Mouse (Mus musculus): Measurements from ENCODE around the gene Fam160b1.

The Fam160b1 gene

GRCm38 (mm10) chr19:57360341-57361130, at the start of gene Fam160b1:
Gene Fam160b1 (plus strand): TSS chr19:57360680.
- peak; percentile 95 to 96 for DNase-seq

GRCm38 (mm10) chr19:57313226-57313625, 47.3 kb upstream of the Fam160b1 start:
- no peak for DNase-seq

- no peak for DNase-seq
Observed at GRCm38 (mm10) chr19:57313891-57314345, 46.6 kb upstream of the Fam160b1 start.

GRCm38 (mm10) chr19:57314346-57315012, 46.0 kb upstream of the Fam160b1 start, which contains the start of gene Ablim1:
Gene Ablim1 (minus strand): TSS chr19:57314919.
- no peak for DNase-seq

- DNase-seq = no peak
Observed at GRCm38 (mm10) chr19:57315013-57315565, 45.4 kb upstream of the Fam160b1 start.

- no peak for DNase-seq
Observed at GRCm38 (mm10) chr19:57316597-57316996, 43.9 kb upstream of the Fam160b1 start.

- no peak for DNase-seq
Observed at GRCm38 (mm10) chr19:57320656-57321382, 39.7 kb upstream of the Fam160b1 start.

- no peak for DNase-seq
Observed at GRCm38 (mm10) chr19:57321839-57322238, 38.6 kb upstream of the Fam160b1 start.

- no peak for DNase-seq
Observed at GRCm38 (mm10) chr19:57322491-57322890, 38.0 kb upstream of the Fam160b1 start.

- DNase-seq = no peak
Observed at GRCm38 (mm10) chr19:57323087-57323486, 37.4 kb upstream of the Fam160b1 start.

GRCm38 (mm10) chr19:57325748-57326300, 34.7 kb upstream of the Fam160b1 start:
- DNase-seq = peak; percentile 47 to 58

- DNase-seq = no peak
Observed at GRCm38 (mm10) chr19:57327679-57328078, 32.8 kb upstream of the Fam160b1 start.

GRCm38 (mm10) chr19:57328269-57328668, 32.2 kb upstream of the Fam160b1 start:
- DNase-seq = no peak

GRCm38 (mm10) chr19:57328792-57329191, 31.7 kb upstream of the Fam160b1 start:
- DNase-seq = no peak

- DNase-seq = no peak
Observed at GRCm38 (mm10) chr19:57330309-57330708, 30.2 kb upstream of the Fam160b1 start.

- DNase-seq = no peak
Observed at GRCm38 (mm10) chr19:57331237-57331636, 29.2 kb upstream of the Fam160b1 start.

- no peak for DNase-seq
Observed at GRCm38 (mm10) chr19:57333356-57333755, 27.1 kb upstream of the Fam160b1 start.

GRCm38 (mm10) chr19:57335135-57335534, 25.3 kb upstream of the Fam160b1 start:
- DNase-seq = no peak

- no peak for DNase-seq
Observed at GRCm38 (mm10) chr19:57339281-57339864, 21.1 kb upstream of the Fam160b1 start.

- no peak for DNase-seq
Observed at GRCm38 (mm10) chr19:57340900-57341742, 19.4 kb upstream of the Fam160b1 start.

GRCm38 (mm10) chr19:57343860-57344259, 16.6 kb upstream of the Fam160b1 start:
- DNase-seq = peak; percentile 33 to 56
